In the genomic region with DNA sequence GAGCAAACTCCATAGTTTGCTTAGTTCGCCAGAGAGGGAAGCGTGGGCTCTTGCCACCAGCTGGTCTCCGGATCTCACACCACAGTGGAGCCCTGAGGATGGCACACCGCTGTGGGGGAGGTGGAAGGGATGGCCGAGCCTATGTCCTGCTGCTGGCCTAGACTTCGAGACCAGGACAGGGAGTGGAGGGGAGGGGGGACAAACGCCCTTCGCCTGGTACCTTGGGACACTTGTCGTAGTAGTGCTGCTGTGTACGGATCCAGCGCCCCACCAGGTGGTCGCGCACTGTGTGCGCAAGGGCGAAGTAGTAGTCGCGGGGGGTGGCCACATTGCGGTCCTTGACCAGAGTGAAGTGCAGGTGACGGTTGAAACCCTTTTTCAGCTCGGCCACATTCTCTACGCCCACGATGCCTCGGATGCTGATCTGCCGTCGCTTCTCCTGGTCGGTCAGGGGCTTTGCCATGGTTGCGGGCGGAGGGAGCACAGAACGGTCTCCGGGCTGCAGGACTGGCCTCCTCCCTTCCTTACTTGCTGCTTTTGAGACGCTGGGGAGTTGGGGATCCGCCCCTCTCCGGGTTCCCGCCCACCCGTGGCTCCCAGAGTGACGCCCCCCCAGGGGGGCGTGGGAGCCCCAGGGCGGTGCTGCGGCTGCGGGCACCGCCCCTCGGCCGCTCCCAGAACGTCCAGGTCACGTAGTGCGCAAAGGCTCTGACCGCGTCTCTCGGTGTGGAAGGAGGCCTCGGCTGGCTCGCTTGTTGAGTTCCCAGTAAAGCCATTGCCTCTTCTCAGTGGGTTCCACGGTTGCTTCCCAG, we compare ENCODE assay signal across 7 mouse cellular contexts. TPM values are rescaled to one million over a fixed set of nuclear protein-coding genes. Genes with fewer than 3 reads are reported as not detected.
DNase-seq lines count a peak whose midpoint lies in the region; ATAC-seq and TF ChIP-seq lines count a peak whose summit lies in the region.

No protein-coding gene starts in this region.

- WGBS in intestine, embryonic 15.5 days: 2% methylated on average over 52 of the region's 52 CpGs
- under 1% methylated on average over 49 of the region's 52 CpGs for WGBS in liver, postnatal 0 days (ENCODE audit: insufficient replicate concordance)
- 2% methylated on average over 52 of the region's 52 CpGs for WGBS in neural tube, embryonic 12.5 days

- TF ChIP-seq EP300 in liver, postnatal 0 days (IDR thresholded peaks at IDR 0.05; ENCODE audit: low read depth): peak; percentile 65; the same call in 1 of the 2 replicates

- DNase-seq in WW6 (ENCODE audit: low read depth, low spot score): peak; percentile 14
- DNase-seq in gastrocnemius, postnatal 36 days: peak; percentile 71 to 73
- DNase-seq in liver, postnatal 0 days: peak; percentile 95
- peak; percentile 58 for DNase-seq in thymus, postnatal 0 days (ENCODE audit: low spot score)

- TF ChIP-seq CTCF in cortical plate, adult 2 months (IDR thresholded peaks at IDR 0.05; ENCODE audit: extremely low read depth, insufficient read depth, low read length): no peak
- TF ChIP-seq CTCF in liver, postnatal 0 days (IDR thresholded peaks at IDR 0.05; ENCODE audit: low read depth): peak; percentile 15; the same call in 1 of the 2 replicates

- no peaks in the 10 kb centered on the region for H3K9me3 ChIP-seq in intestine, embryonic 15.5 days
- H3K9me3 ChIP-seq in liver, postnatal 0 days (ENCODE audit: low read length): no peaks in the 10 kb centered on the region
- H3K9me3 ChIP-seq in neural tube, embryonic 12.5 days: no peaks in the 10 kb centered on the region

- intact Hi-C loops in gastrocnemius, postnatal 36 days (cut with DNase I): no loop called here

- peak; percentile 97 for ATAC-seq in intestine, embryonic 15.5 days
- ATAC-seq in liver, postnatal 0 days: peak; percentile 97
- ATAC-seq in neural tube, embryonic 12.5 days (ENCODE audit: low FRiP score, low read depth): peak; percentile 73

- no peak overlapping the region for H3K27ac ChIP-seq in cortical plate, adult 2 months (ENCODE audit: insufficient read depth, low read length)
- H3K27ac ChIP-seq in intestine, embryonic 15.5 days: peak overlapping the region; percentile 58; the same call in 1 of the 2 replicates
- peak overlapping the region; percentile 91 for H3K27ac ChIP-seq in liver, postnatal 0 days (ENCODE audit: low read depth)
- no peak overlapping the region for H3K27ac ChIP-seq in neural tube, embryonic 12.5 days

- 0 out of 2 replicates have a peak, but pooled peaks have one; percentile 21 for TF ChIP-seq POLR2A in cortical plate, adult 2 months (IDR thresholded peaks at IDR 0.05; ENCODE audit: extremely low read depth, insufficient read depth, low read length)

- H3K9ac ChIP-seq in intestine, embryonic 15.5 days: peak overlapping the region; percentile 54
- peak overlapping the region; percentile 82 for H3K9ac ChIP-seq in liver, postnatal 0 days (replicated peaks)
- peak overlapping the region; percentile 51 for H3K9ac ChIP-seq in neural tube, embryonic 12.5 days

- H3K27me3 ChIP-seq in intestine, embryonic 15.5 days (replicated peaks): no peaks in the 10 kb centered on the region
- H3K27me3 ChIP-seq in liver, postnatal 0 days (ENCODE audit: insufficient read depth, low read length): no peaks in the 10 kb centered on the region
- 0 out of 2 replicates have a peak, but pooled peaks cover 5% of the 10 kb centered on the region for H3K27me3 ChIP-seq in neural tube, embryonic 12.5 days (replicated peaks)

- H3K36me3 ChIP-seq in intestine, embryonic 15.5 days: no peaks in the 10 kb centered on the region
- H3K36me3 ChIP-seq in liver, postnatal 0 days (replicated peaks; ENCODE audit: insufficient read depth, low read length): no peaks in the 10 kb centered on the region; the same call in 1 of the 2 replicates
- no peaks in the 10 kb centered on the region for H3K36me3 ChIP-seq in neural tube, embryonic 12.5 days

- H3K4me1 ChIP-seq in cortical plate, adult 2 months (ENCODE audit: control insufficient read depth, insufficient read depth, low read length): no peaks in the 10 kb centered on the region
- peaks cover 11% of the 10 kb centered on the region; the same call in 1 of the 2 replicates for H3K4me1 ChIP-seq in intestine, embryonic 15.5 days (replicated peaks)
- H3K4me1 ChIP-seq in liver, postnatal 0 days (ENCODE audit: insufficient read depth): peaks cover 49% of the 10 kb centered on the region
- H3K4me1 ChIP-seq in neural tube, embryonic 12.5 days: peaks cover 14% of the 10 kb centered on the region

- H3K4me3 ChIP-seq in cortical plate, adult 2 months (ENCODE audit: insufficient read depth, low read length): peak overlapping the region; percentile 35
- H3K4me3 ChIP-seq in intestine, embryonic 15.5 days (replicated peaks): peak overlapping the region; percentile 54
- peak overlapping the region; percentile 78 for H3K4me3 ChIP-seq in liver, postnatal 0 days (ENCODE audit: low read depth, low read length)
- peak overlapping the region; percentile 42 for H3K4me3 ChIP-seq in neural tube, embryonic 12.5 days

- H3K4me2 ChIP-seq in intestine, embryonic 15.5 days (replicated peaks): peak overlapping the region; percentile 92
- peak overlapping the region; percentile 81 for H3K4me2 ChIP-seq in liver, postnatal 0 days (ENCODE audit: low read depth, low read length)
- peak overlapping the region; percentile 93 for H3K4me2 ChIP-seq in neural tube, embryonic 12.5 days (replicated peaks)

RNA-seq across cellular contexts. Expression of gene Pygl, which starts 4.0 kb away (rescaled TPM):
- polyA plus RNA-seq in cortical plate, adult 2 months (2012; rRNA removed): 2.4 and 2.7 TPM in 2 replicates
- total RNA-seq in gastrocnemius, postnatal 36 days (2021): 1 to 10 TPM; 1.5 to 1.7 TPM
- 24.3 and 24.5 TPM in 2 replicates for polyA plus RNA-seq in intestine, embryonic 15.5 days (2015; fragmentation: Nextera tagmentation; extraction: Ambion mirVana)
- 104 and 114 TPM in 2 replicates for polyA plus RNA-seq in liver, postnatal 0 days (2015; fragmentation: Nextera tagmentation; extraction: Ambion mirVana)
- polyA plus RNA-seq in neural tube, embryonic 12.5 days (2016; fragmentation: Nextera tagmentation; extraction: Ambion mirVana): 5.3 and 5.8 TPM in 2 replicates
- 14.4 and 16.1 TPM in 2 replicates for polyA plus RNA-seq in thymus, postnatal 0 days (2015; fragmentation: Nextera tagmentation; extraction: Ambion mirVana)

Comparison
In these comparisons a context has a peak if more than half of its experiments do, and no peak if none do; other contexts are left out.
1. DNase-seq: peak in every context shown above with its lines; median percentile 95 in liver, postnatal 0 days; 72 in gastrocnemius, postnatal 36 days; 58 in thymus, postnatal 0 days; 14 in WW6.
2. H3K27ac ChIP-seq: peak in intestine, embryonic 15.5 days (single experiment) and liver, postnatal 0 days (single experiment); none in cortical plate, adult 2 months (single experiment) and neural tube, embryonic 12.5 days (single experiment).
3. Peak in every context shown above with its lines, with median percentiles within 50 percentile points of each other: H3K4me3 ChIP-seq, ATAC-seq, H3K4me2 ChIP-seq and H3K9ac ChIP-seq.